Mouse (Mus musculus): ENCODE measurements around the gene AL732309.1.
"Not testable (repeated sequence)": the region's sequence is repeated elsewhere in the genome, so short reads cannot be mapped to it uniquely, and the experiment has no call there.

The AL732309.1 gene

GRCm38 (mm10) chr2:25266720-25267119, 20.1 kb upstream of the AL732309.1 start:
- no peak for DNase-seq

GRCm38 (mm10) chr2:25265897-25266656, 19.4 kb upstream of the AL732309.1 start:
- DNase-seq = no peak

- DNase-seq = no peak
Measured at GRCm38 (mm10) chr2:25264851-25265250, 18.2 kb upstream of the AL732309.1 start.

GRCm38 (mm10) chr2:25264286-25264660, 17.6 kb upstream of the AL732309.1 start:
- DNase-seq = no peak

GRCm38 (mm10) chr2:25263623-25264285, 17.1 kb upstream of the AL732309.1 start:
- DNase-seq = no peak

GRCm38 (mm10) chr2:25262795-25263622, 16.3 kb upstream of the AL732309.1 start:
- DNase-seq = no peak

- DNase-seq = peak; percentile 87
Measured at GRCm38 (mm10) chr2:25262291-25262767, 15.7 kb upstream of the AL732309.1 start, which contains the start of gene Tprn. Gene Tprn, plus strand, starts transcription at chr2:25262618.

GRCm38 (mm10) chr2:25261870-25262269, 15.2 kb upstream of the AL732309.1 start:
- DNase-seq = no peak

GRCm38 (mm10) chr2:25258887-25259286, 12.2 kb upstream of the AL732309.1 start:
- no peak for DNase-seq

GRCm38 (mm10) chr2:25257250-25257649, 10.6 kb upstream of the AL732309.1 start:
- not testable (repeated sequence) for DNase-seq

- DNase-seq = not testable (repeated sequence)
Measured at GRCm38 (mm10) chr2:25256443-25257109, 9.9 kb upstream of the AL732309.1 start.

GRCm38 (mm10) chr2:25255284-25255779, 8.7 kb upstream of the AL732309.1 start, which contains the start of gene Tmem203:
Gene Tmem203, plus strand, starts transcription at chr2:25255439.
- DNase-seq = peak; percentile 90

GRCm38 (mm10) chr2:25252331-25252730, 5.7 kb upstream of the AL732309.1 start:
- DNase-seq = no peak

GRCm38 (mm10) chr2:25244144-25244543, 2.5 kb downstream of the AL732309.1 start:
- DNase-seq = no peak

GRCm38 (mm10) chr2:25243342-25243741, 3.3 kb downstream of the AL732309.1 start:
- no peak for DNase-seq

- DNase-seq = peak; percentile 58
Measured at GRCm38 (mm10) chr2:25242101-25242506, 4.6 kb downstream of the AL732309.1 start, which contains the start of the genes Rnf208 and Cysrt1. Gene Rnf208, plus strand, starts transcription at chr2:25242255. Gene Cysrt1, minus strand, starts transcription at chr2:25242452.

GRCm38 (mm10) chr2:25241438-25241775, 5.3 kb downstream of the AL732309.1 start:
- DNase-seq = no peak

GRCm38 (mm10) chr2:25240723-25241437, 5.8 kb downstream of the AL732309.1 start:
- peak; percentile 71 for DNase-seq

GRCm38 (mm10) chr2:25240310-25240709, 6.4 kb downstream of the AL732309.1 start:
- DNase-seq = no peak

- no peak for DNase-seq
Measured at GRCm38 (mm10) chr2:25239766-25240165, 6.9 kb downstream of the AL732309.1 start.

GRCm38 (mm10) chr2:25238106-25238505, 8.6 kb downstream of the AL732309.1 start:
- DNase-seq = no peak

GRCm38 (mm10) chr2:25237522-25237921, 9.1 kb downstream of the AL732309.1 start:
- no peak for DNase-seq

Measured in right cerebral cortex, postnatal 4 days (tissue).